Mouse (Mus musculus): ENCODE results near the gene Grb7. TPM values are rescaled to one million over a fixed set of nuclear protein-coding genes. Genes with fewer than 3 reads are reported as not detected.

The Grb7 gene
- total and polyA plus RNA-seq, 3 experiments, result 4.5 to 11.5 (median 8.0) TPM

- dilution Hi-C loops (cut with MboI; ENCODE audit: extremely low pct_ligation_motif_present, extremely low pct_unique_long_range_greater_than_20kb, low sequenced_read_pairs) (no loop called here), in situ Hi-C loops (cut with MboI; ENCODE audit: low pct_ligation_motif_present, low pct_unique_long_range_greater_than_20kb, low sequenced_read_pairs) (loop anchor here (5.0 kb wide), 1 partner anchor 93 kb away; the partner anchor contains the start of gene Stard3)
- H3K27me3 ChIP-seq (replicated peaks), result no peaks in the 10 kb centered on the region
- peaks cover 34 to 50% of the 10 kb centered on the region in 2 experiments for H3K4me1 ChIP-seq (ENCODE audit: control insufficient read depth in 1 of 2, insufficient read depth in 2 of 2)
- no peaks in the 10 kb centered on the region for H3K79me2 ChIP-seq (replicated peaks; ENCODE audit: control insufficient read depth, extremely low read depth, insufficient read depth, poor library complexity, severe bottlenecking)
- peak overlapping the region; percentile 73 for H3K4me2 ChIP-seq (ENCODE audit: insufficient read depth, low read depth, poor library complexity, severe bottlenecking)
- H3K9me3 ChIP-seq (replicated peaks; ENCODE audit: low read length), result no peaks in the 10 kb centered on the region
- TF ChIP-seq JUN (IDR thresholded peaks at IDR 0.05; ENCODE audit: insufficient read depth, low read depth, low read length) (peak; percentile 85), KAT2A (IDR thresholded peaks at IDR 0.05; ENCODE audit: insufficient replicate concordance, low read length) (no peak), PAX5 (IDR thresholded peaks at IDR 0.05; ENCODE audit: low read length) (no peak), SMC3 (IDR thresholded peaks at IDR 0.05; ENCODE audit: low read depth, low read length) (peak; percentile 23; the same call in 1 of the 2 replicates), BHLHE40 (IDR thresholded peaks at IDR 0.05; ENCODE audit: low read depth, low read length) (peak; percentile 82), MAFK (IDR thresholded peaks at IDR 0.05; ENCODE audit: insufficient replicate concordance, low read length) (no peak), RAD21 (IDR thresholded peaks at IDR 0.05; ENCODE audit: low read depth, low read length) (no peak; the same call in 1 of the 2 replicates), MEF2A (IDR thresholded peaks at IDR 0.05; ENCODE audit: borderline replicate concordance, low read depth, low read length) (peak; percentile 72), MXI1 (IDR thresholded peaks at IDR 0.05; ENCODE audit: low read depth, low read length) (peak; percentile 35; the same call in 1 of the 2 replicates), ELF1 (IDR thresholded peaks at IDR 0.05; ENCODE audit: low read depth, low read length) (0 out of 2 replicates have a peak, but pooled peaks have one; percentile 58), GABPA (IDR thresholded peaks at IDR 0.05; ENCODE audit: insufficient replicate concordance, low read depth, low read length) (peak; percentile 79), HCFC1 (IDR thresholded peaks at IDR 0.05; ENCODE audit: low read depth, low read length) (peak; percentile 33), MYC (IDR thresholded peaks at IDR 0.05; ENCODE audit: low read depth, low read length) (peak; percentile 85), IRF4 (IDR thresholded peaks at IDR 0.05; ENCODE audit: low read depth, low read length) (peak; percentile 100), ZKSCAN1 (IDR thresholded peaks at IDR 0.05; ENCODE audit: borderline replicate concordance, low read depth, low read length) (no peak), CHD1 (IDR thresholded peaks at IDR 0.05; ENCODE audit: low read depth, low read length) (no peak), UBTF (IDR thresholded peaks at IDR 0.05; ENCODE audit: low read depth, low read length) (no peak), POLR2AphosphoS2 (IDR thresholded peaks at IDR 0.05; ENCODE audit: low read depth, low read length) (no peak; the same call in 1 of the 2 replicates), ETS1 (conservative IDR thresholded peaks at IDR 0.05; ENCODE audit: low read depth, low read length) (peak; percentile 83), ZC3H11A (IDR thresholded peaks at IDR 0.05; ENCODE audit: low read depth, low read length) (no peak), CTCF (conservative IDR thresholded peaks at IDR 0.05 in 1 of 2, IDR thresholded peaks at IDR 0.05 in 1 of 2; ENCODE audit: low read depth in 2 of 2, low read length in 2 of 2) (no peak), CHD2 (IDR thresholded peaks at IDR 0.05; ENCODE audit: low read length) (peak; percentile 95), NELFE (IDR thresholded peaks at IDR 0.05; ENCODE audit: low read depth, low read length) (peak; percentile 54), SIN3A (IDR thresholded peaks at IDR 0.05; ENCODE audit: low read length) (peak; percentile 93), USF1 (IDR thresholded peaks at IDR 0.05; ENCODE audit: low read depth, low read length) (no peak), E2F4 (IDR thresholded peaks at IDR 0.05; ENCODE audit: insufficient replicate concordance, low read depth, low read length) (no peak), POLR2A (IDR thresholded peaks at IDR 0.05; ENCODE audit: low read depth, low read length) (peak; percentile 68), TCF12 (IDR thresholded peaks at IDR 0.05; ENCODE audit: low read depth, low read length) (peak; percentile 100), TBP (conservative IDR thresholded peaks at IDR 0.05; ENCODE audit: low read depth, low read length) (no peak), MAX (IDR thresholded peaks at IDR 0.05; ENCODE audit: low read length) (peak; percentile 76), NRF1 (IDR thresholded peaks at IDR 0.05; ENCODE audit: low read depth, low read length) (no peak; the same call in 1 of the 2 replicates), USF2 (conservative IDR thresholded peaks at IDR 0.05; ENCODE audit: low read depth, low read length) (no peak), ZNF384 (IDR thresholded peaks at IDR 0.05; ENCODE audit: low read depth, low read length) (no peak), MAZ (IDR thresholded peaks at IDR 0.05; ENCODE audit: low read depth, low read length) (peak; percentile 85), ZMIZ1 (IDR thresholded peaks at IDR 0.05; ENCODE audit: low read depth, low read length) (peak; percentile 42; the same call in 1 of the 2 replicates), EP300 (IDR thresholded peaks at IDR 0.05; ENCODE audit: low read length) (peak; percentile 96), RCOR1 (conservative IDR thresholded peaks at IDR 0.05; ENCODE audit: low read depth, low read length) (peak; percentile 9; the same call in 1 of the 2 replicates), JUND (conservative IDR thresholded peaks at IDR 0.05; ENCODE audit: low read depth, low read length) (peak; percentile 93)
- peaks cover 19 to 37% of the 10 kb centered on the region in 2 experiments for H3K36me3 ChIP-seq (replicated peaks in 1 of 2; ENCODE audit: control insufficient read depth in 1 of 2, insufficient read depth in 1 of 2, low read length in 1 of 2)
- peak overlapping the region; percentile 43 to 72 (median 69) for H3K4me3 ChIP-seq (replicated peaks in 1 of 3; ENCODE audit: low read depth in 2 of 3, low read length in 2 of 3, poor library complexity in 1 of 3)
- peak; percentile 89 for DNase-seq (ENCODE audit: extremely low read depth)
- peak overlapping the region; percentile 68 for H3K27ac ChIP-seq (ENCODE audit: insufficient read depth, low read depth)
- peak overlapping the region; percentile 49 for H3K9ac ChIP-seq (ENCODE audit: insufficient read depth, low read depth)
Measured at GRCm38 (mm10) chr11:98449921-98450771, 4.0 kb downstream of the Grb7 start.
